Mouse (Mus musculus): ENCODE data around the gene Acoxl.

GRCm38 (mm10) chr2:128124693-128125092, 286.0 kb downstream of the Acoxl start:
- TF ChIP-seq TAL1 (IDR thresholded peaks at IDR 0.05; ENCODE audit: low read length) (no peak), GATA1 (IDR thresholded peaks at IDR 0.05; ENCODE audit: low read length) (no peak)

All from erythroblast, embryonic 14.5 days (primary cell).